Mouse (Mus musculus) ES-Bruce4 (cell line): Measurements from ENCODE around the gene Dnah5. TPM values are rescaled to one million over a fixed set of nuclear protein-coding genes. Genes with fewer than 3 reads are reported as not detected.

Experiments
- H3K27ac ChIP-seq: 2 replicates; pipeline ENCODE4 v1.5.1; 2012; ENCODE audit warnings: low read length, inconsistent platforms; ENCODE audit not compliant: insufficient read depth
- H3K27me3 ChIP-seq: 2 replicates; pipeline ENCODE4 v1.6.1; 2012; ENCODE audit warnings: mild to moderate bottlenecking, low read length, inconsistent platforms; ENCODE audit not compliant: control insufficient read depth, poor library complexity, insufficient read depth, severe bottlenecking
- H3K36me3 ChIP-seq: 2 replicates; pipeline ENCODE4 v1.6.1; 2012; ENCODE audit warnings: inconsistent platforms, mild to moderate bottlenecking, low read length, moderate library complexity; ENCODE audit not compliant: control insufficient read depth, poor library complexity, insufficient read depth, severe bottlenecking
- H3K4me1 ChIP-seq: one replicate; pipeline ENCODE4 v1.8.1; 2011; ENCODE audit warnings: low read length; ENCODE audit not compliant: control insufficient read depth, insufficient read depth
- H3K4me3 ChIP-seq: 2 replicates; pipeline ENCODE4 v1.5.1; 2011; ENCODE audit warnings: low read depth, mild to moderate bottlenecking, low read length
- H3K9ac ChIP-seq: 2 replicates; pipeline ENCODE4 v1.6.1; 2012; ENCODE audit warnings: low read depth, mild to moderate bottlenecking, inconsistent platforms; ENCODE audit not compliant: poor library complexity, severe bottlenecking
- H3K9me3 ChIP-seq: replicated peaks from 2 replicates; pipeline ENCODE4 v1.6.1; 2012; ENCODE audit warnings: mild to moderate bottlenecking, low read length, inconsistent platforms; ENCODE audit not compliant: control insufficient read depth, poor library complexity, insufficient read depth, severe bottlenecking
- CTCF ChIP-seq: IDR thresholded peaks from one replicate; pipeline ENCODE4 v1.8.1; 2011; ENCODE audit warnings: low read depth, low read length
- EP300 ChIP-seq: IDR thresholded peaks from 2 replicates; pipeline ENCODE4 v1.6.1; 2011; ENCODE audit warnings: low read depth, low read length; ENCODE audit not compliant: insufficient read depth
- POLR2A ChIP-seq: IDR thresholded peaks from one replicate; pipeline ENCODE4 v1.8.1; 2011; ENCODE audit warnings: low read length; ENCODE audit not compliant: insufficient read depth
- polyA plus RNA-seq: library from polyadenylated mRNA; stranded (reverse); fragments of >200 nt; gene quantifications from 2 replicates; pipeline ENCODE4 v1.2.4, GENCODE M21; 2011; ENCODE audit warnings: low read depth; ENCODE audit not compliant: missing spikeins, insufficient read depth, insufficient read length

The Dnah5 gene
- polyA plus RNA-seq, 1 experiment = 0.04 TPM

DNA sequence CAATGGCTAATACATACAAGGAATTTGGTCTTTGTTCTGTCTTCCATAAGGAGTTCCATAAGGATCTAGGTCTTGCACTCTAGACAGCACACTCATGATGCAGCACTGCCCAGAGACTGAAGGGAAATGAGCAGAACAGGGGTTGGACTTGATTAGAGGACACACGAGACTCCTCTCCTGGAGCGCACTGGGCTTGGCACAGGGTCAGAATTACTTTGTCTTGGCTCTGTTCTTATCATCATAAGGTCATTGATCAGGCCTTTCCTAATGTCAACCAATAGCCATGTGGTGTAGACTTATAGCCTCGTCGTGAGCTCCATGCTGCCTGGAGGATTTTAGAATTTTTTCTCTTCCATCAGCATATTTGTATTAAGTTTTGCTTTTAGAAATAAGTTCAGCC lies 107.0 kb downstream of the Dnah5 start:
- H3K9me3 ChIP-seq = no peaks in the 10 kb centered on the region
- no peak overlapping the region for H3K9ac ChIP-seq
- H3K4me3 ChIP-seq = no peak overlapping the region
- no peak for TF ChIP-seq POLR2A
- no peaks in the 10 kb centered on the region for H3K27me3 ChIP-seq
- no peaks in the 10 kb centered on the region for H3K4me1 ChIP-seq
- no peaks in the 10 kb centered on the region for H3K36me3 ChIP-seq
- H3K27ac ChIP-seq = no peak overlapping the region

DNA sequence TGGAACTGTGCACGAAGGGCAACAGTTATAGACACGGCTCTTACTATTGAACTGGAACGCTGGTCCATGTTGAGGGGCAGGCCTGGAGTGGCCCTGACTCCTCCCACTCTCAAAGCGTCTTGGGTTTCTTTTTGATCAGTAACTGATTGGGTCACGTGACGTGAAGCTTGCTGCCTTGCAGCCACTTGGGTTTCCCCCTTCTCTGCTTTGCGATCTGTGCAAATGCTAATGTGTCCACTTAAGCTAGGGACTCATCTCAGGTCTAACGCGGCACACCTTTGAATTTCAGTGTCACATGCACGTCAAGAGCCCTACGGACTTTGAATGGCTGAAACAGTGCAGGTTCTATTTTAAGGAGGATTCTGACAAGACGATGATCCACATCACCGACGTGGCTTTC lies 109.9 kb downstream of the Dnah5 start:
- H3K36me3 ChIP-seq = no peaks in the 10 kb centered on the region
- H3K4me3 ChIP-seq = no peak overlapping the region
- H3K9ac ChIP-seq = no peak overlapping the region
- no peaks in the 10 kb centered on the region for H3K27me3 ChIP-seq
- TF ChIP-seq POLR2A = no peak
- TF ChIP-seq EP300 = no peak
- no peak for TF ChIP-seq CTCF
- no peaks in the 10 kb centered on the region for H3K4me1 ChIP-seq
- H3K9me3 ChIP-seq = no peaks in the 10 kb centered on the region
- H3K27ac ChIP-seq = no peak overlapping the region

DNA sequence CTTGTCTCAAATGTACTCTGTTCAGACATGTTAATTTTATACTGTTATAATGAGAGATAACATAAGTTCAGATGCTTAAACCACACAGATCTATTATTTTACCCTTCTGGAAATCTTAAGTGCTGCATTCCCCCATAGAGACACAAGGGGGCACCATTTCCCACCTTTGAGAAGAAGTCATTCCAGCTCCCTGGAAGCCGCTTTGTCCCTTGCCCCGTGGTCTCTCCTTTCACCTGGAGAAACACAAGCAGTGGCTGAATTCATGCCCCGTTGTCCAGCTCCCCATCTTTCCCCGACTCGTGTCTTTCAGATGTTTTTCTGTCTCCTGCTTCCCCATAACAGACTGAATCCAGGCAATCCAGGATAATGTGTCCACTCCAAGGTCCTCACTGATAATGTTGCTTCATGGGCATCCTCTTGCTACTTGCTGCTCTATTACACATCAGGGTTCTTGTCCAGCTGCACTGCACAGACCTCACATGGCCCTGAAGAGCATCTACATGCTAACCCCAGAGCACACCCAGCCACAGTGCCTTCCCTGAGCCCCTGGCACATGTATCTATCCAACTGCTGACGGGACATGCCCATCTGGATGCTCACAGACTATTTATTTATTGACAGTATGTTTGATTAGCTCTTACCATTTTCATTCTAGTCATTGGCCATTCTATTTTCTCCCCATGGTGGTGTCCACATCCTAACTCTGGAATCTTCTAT lies 112.4 kb downstream of the Dnah5 start:
- TF ChIP-seq EP300 (no peak), CTCF (peak; percentile 50)
- Histone ChIP-seq H3K4me1 (no peaks in the 10 kb centered on the region), H3K9me3 (no peaks in the 10 kb centered on the region), H3K27ac (no peak overlapping the region), H3K9ac (no peak overlapping the region), H3K36me3 (no peaks in the 10 kb centered on the region), H3K27me3 (no peaks in the 10 kb centered on the region), H3K4me3 (no peak overlapping the region)

DNA sequence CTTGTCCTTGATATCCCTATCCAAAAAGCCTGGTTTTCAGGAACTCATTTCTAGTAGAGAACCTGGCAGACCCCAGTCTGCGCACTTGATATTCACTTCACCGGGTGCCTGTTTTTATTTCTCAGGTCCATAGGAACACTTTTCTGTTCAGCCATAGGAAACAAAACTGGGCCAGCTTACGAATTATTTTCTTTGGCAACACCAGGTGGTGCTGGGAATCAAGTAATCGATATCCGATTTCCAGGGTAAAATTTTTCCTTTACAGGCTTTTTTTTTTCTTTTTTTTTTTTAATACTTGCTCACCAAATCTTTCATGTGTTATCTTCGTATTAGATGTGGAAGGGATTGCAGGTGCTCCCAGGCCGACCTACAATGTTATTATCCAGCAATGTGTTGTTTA lies 119.0 kb downstream of the Dnah5 start:
- H3K9me3 ChIP-seq = no peaks in the 10 kb centered on the region
- no peak overlapping the region for H3K9ac ChIP-seq
- no peak overlapping the region for H3K4me3 ChIP-seq
- no peaks in the 10 kb centered on the region for H3K27me3 ChIP-seq
- no peak overlapping the region for H3K27ac ChIP-seq
- H3K4me1 ChIP-seq = no peaks in the 10 kb centered on the region
- TF ChIP-seq POLR2A (no peak), CTCF (no peak)
- no peaks in the 10 kb centered on the region for H3K36me3 ChIP-seq

DNA sequence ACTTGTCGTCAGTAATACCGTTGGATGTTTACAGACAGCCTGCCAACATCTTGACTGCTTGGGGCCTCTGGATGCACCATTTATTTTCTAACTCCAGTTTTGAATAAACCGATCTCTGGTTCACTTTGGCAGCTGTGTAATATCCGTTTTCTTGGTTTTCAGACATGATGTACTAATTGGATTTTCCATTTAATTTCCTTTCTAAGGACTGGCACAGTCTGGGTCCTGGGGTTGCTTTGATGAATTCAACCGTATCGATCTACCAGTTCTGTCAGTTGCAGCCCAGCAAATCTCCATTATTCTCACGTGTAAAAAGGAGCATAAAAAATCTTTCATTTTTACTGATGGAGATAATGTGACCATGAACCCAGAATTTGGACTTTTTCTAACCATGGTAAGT lies 123.4 kb downstream of the Dnah5 start:
- TF ChIP-seq POLR2A = no peak
- H3K36me3 ChIP-seq = no peaks in the 10 kb centered on the region
- no peaks in the 10 kb centered on the region for H3K27me3 ChIP-seq
- no peaks in the 10 kb centered on the region for H3K4me1 ChIP-seq
- no peak overlapping the region for H3K27ac ChIP-seq
- H3K9me3 ChIP-seq = no peaks in the 10 kb centered on the region
- no peak overlapping the region for H3K4me3 ChIP-seq
- H3K9ac ChIP-seq = no peak overlapping the region

DNA sequence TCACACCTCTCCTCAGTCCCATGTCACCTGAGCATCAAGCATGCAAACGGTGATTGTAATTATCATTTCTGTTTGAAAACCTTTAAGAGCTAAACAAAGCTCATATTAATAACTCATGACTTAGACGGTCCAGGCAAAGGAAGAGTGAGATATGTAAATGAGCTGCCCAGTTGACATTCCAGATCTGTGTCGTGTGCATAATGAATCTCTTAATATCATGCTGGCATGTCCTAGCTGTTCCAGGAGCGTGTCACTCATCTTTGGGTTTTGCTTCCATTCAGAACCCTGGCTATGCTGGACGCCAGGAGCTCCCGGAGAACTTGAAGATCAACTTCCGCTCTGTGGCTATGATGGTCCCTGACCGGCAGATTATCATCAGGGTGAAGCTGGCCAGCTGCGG lies 123.9 kb downstream of the Dnah5 start:
- Histone ChIP-seq H3K9me3 (no peaks in the 10 kb centered on the region), H3K36me3 (no peaks in the 10 kb centered on the region), H3K4me1 (no peaks in the 10 kb centered on the region), H3K9ac (no peak overlapping the region), H3K27me3 (no peaks in the 10 kb centered on the region), H3K27ac (no peak overlapping the region), H3K4me3 (no peak overlapping the region)
- TF ChIP-seq CTCF (no peak), EP300 (no peak), POLR2A (no peak)
